Mouse (Mus musculus) lung, postnatal 36 days (tissue): ENCODE results near the gene Il21.

Source experiments
- DNase-seq: peaks from one replicate; pipeline ENCODE4 v3.0.0; 2022; ENCODE audit warnings: mixed read lengths

Il21 gene

GRCm38 (mm10) chr3:37185534-37185933 lies 46.9 kb downstream of the Il21 start:
- no peak for DNase-seq

GRCm38 (mm10) chr3:37182415-37183269 lies 49.8 kb downstream of the Il21 start:
- peak; percentile 5 for DNase-seq

GRCm38 (mm10) chr3:37181041-37181440 lies 51.4 kb downstream of the Il21 start:
- DNase-seq = no peak

GRCm38 (mm10) chr3:37180039-37180743 lies 52.2 kb downstream of the Il21 start:
- peak; percentile 22 for DNase-seq

GRCm38 (mm10) chr3:37179472-37179871 lies 53.0 kb downstream of the Il21 start:
- DNase-seq = peak; percentile 20

- peak; percentile 40 for DNase-seq
Measured at GRCm38 (mm10) chr3:37174711-37175572, 57.5 kb downstream of the Il21 start.

GRCm38 (mm10) chr3:37173285-37173684 lies 59.2 kb downstream of the Il21 start:
- DNase-seq = no peak
